Mouse (Mus musculus): ENCODE measurements around the gene Gcnt4.

The Gcnt4 gene

DNA sequence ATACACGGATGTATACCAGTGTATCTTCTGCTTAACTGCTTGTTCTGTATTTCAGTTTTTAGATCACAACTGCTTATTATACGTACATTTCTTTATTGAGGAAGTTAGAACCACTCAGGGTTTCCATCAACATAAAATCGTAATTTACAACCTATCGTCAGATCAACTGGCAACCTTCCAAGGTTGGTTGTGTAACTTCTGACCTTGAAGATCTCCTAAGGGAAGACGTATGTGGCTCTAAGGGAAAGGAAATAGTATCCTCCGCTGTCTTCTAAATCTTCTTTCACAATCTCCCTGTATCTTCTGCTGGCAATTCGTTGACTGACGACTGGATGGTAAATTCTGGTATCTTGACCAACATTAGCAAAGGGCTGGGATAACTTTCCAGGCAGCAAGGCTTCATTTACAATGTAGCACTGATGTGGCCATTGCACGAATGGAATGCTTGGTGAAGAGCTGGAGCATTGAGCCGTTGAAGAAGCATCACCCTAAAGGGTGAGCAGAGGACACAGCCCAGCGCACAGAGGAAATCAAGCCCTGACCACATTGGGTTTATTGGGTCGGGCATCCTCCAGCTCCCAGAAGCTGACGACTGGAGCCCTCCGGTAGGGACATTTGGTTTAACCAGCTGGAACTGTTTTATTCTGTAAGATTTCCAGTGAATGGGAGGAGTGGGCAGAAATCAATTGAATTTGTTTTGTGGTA lies 66.2 kb downstream of the Gcnt4 start:
- no peak for DNase-seq (ENCODE audit: low spot score)

DNA sequence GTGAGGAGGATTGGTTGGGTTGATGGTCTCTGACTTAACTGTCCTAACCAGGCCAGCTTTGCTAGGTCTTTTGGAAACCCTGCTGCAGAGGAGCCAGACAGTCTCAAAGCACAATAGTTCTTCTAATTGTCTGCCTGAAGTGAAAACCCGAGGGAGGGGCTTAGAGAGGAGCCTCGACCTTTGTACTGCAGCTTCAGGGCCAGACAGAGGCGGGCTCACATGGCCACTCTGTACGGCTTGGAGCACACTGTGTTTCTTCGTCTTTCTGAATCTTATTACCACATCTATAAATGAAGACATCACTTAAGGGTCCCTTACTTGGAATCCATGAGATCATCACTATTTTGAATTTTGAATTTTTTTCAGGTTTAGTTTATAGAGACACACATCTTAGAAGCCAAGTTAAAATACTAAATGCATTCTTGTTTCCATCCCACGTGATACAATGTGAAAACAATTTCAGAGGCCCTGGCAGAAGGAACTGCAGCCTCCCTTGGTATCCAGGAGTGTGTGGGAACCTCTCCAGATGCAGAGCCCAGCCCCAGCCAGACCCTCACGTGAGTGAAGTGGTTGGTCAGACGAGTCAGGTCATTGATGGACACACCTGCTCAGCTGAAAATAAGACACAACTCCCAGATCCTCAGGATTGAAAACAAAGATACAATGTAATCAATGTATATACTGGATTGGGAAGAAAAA lies 69.0 kb downstream of the Gcnt4 start:
- DNase-seq (ENCODE audit: low spot score): no peak

DNA sequence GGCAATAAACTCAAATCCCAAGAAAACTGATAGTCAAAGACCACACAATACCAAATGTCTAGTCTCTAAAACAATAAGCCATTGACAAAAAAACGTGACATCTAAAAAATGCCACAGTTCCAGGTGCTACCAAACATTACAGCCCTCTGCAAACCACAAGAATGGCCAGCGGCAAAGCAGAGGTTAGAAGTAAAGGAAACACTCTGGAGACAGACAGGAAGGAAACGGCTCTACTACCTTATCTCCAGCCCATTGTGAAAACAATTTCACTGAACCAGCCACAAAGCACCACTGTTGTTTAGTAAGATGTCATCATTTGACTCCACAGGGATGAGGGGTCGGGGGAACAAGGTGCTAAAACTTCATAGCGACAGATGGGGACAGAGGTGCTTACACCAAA lies 70.8 kb downstream of the Gcnt4 start:
- no peak for DNase-seq (ENCODE audit: low spot score)

DNA sequence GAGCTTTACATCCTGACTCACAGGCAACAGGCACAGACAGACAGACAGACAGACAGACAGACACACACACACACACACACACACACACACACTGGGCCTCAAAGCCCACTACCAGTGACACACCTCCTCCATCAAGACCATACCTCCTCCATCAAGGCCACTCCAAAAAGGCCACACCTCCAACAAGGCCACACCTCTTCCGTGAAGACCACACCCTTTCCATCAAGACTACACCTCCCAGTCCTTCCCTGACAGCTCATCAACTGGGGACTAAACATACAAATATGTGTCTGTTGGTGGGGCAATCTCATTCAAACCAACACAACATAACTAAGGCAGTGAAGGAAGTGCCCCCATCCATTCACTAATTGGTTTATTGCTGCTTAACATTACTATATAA lies 72.6 kb downstream of the Gcnt4 start:
- no peak for DNase-seq (ENCODE audit: low spot score)
